Mouse (Mus musculus) liver, embryonic 12.5 days (tissue): ENCODE data around the gene Ctsc. TPM values are rescaled to one million over a fixed set of nuclear protein-coding genes. Genes with fewer than 3 reads are reported as not detected.
"Not testable (repeated sequence)": the region's sequence is repeated elsewhere in the genome, so short reads cannot be mapped to it uniquely, and the experiment has no call there.

Source experiments
- ATAC-seq: fragments of 200-750 bp; cut with Nextera tagmentation; 2 replicates; pipeline ENCODE4 v1.8.0; 2017; ENCODE audit warnings: moderate number of reproducible peaks, mild to moderate bottlenecking, moderate library complexity
- H3K27ac ChIP-seq: fragments of 300-500 bp; sonication (generic); 2 replicates; pipeline ENCODE4 v1.5.1; 2016; ENCODE audit warnings: mild to moderate bottlenecking
- H3K27me3 ChIP-seq: fragments of 300-500 bp; sonication (generic); replicated peaks from 2 replicates; pipeline ENCODE4 v1.6.1; 2016; ENCODE audit warnings: mild to moderate bottlenecking, moderate library complexity
- H3K36me3 ChIP-seq: fragments of 300-500 bp; sonication (generic); 2 replicates; pipeline ENCODE4 v1.6.1; 2016; ENCODE audit warnings: mild to moderate bottlenecking, moderate library complexity
- H3K4me1 ChIP-seq: fragments of 300-500 bp; sonication (generic); 2 replicates; pipeline ENCODE4 v1.6.1; 2016
- H3K4me2 ChIP-seq: fragments of 300-500 bp; sonication (generic); 2 replicates; pipeline ENCODE4 v1.6.1; 2016; ENCODE audit warnings: mild to moderate bottlenecking, moderate library complexity
- H3K4me3 ChIP-seq: fragments of 300-500 bp; sonication (generic); 2 replicates; pipeline ENCODE4 v1.5.1; 2016; ENCODE audit warnings: mild to moderate bottlenecking, moderate library complexity
- H3K9ac ChIP-seq: fragments of 300-500 bp; sonication (generic); 2 replicates; pipeline ENCODE4 v1.6.1; 2016; ENCODE audit warnings: mild to moderate bottlenecking, moderate library complexity
- H3K9me3 ChIP-seq: fragments of 300-500 bp; sonication (generic); replicated peaks from 2 replicates; pipeline ENCODE4 v1.6.1; 2016; ENCODE audit warnings: mild to moderate bottlenecking, moderate library complexity
- WGBS: fragments of 180-500 bp; shearing (Covaris S2); methylation state at CpG from one replicate; pipeline ENCODE4 v1.1.7; 2016; ENCODE audit not compliant: insufficient replicate concordance; 5-methylcytosine and 5-hydroxymethylcytosine counted together
- polyA plus RNA-seq: library from polyadenylated mRNA; unstranded; fragments of >200 nt; fragmentation: Nextera tagmentation; extraction: Ambion mirVana; gene quantifications from 2 replicates; pipeline ENCODE4 v1.2.1, GENCODE M21; 2016

The Ctsc gene
- polyA plus RNA-seq, result 40.9 and 42.3 TPM in 2 replicates

DNA sequence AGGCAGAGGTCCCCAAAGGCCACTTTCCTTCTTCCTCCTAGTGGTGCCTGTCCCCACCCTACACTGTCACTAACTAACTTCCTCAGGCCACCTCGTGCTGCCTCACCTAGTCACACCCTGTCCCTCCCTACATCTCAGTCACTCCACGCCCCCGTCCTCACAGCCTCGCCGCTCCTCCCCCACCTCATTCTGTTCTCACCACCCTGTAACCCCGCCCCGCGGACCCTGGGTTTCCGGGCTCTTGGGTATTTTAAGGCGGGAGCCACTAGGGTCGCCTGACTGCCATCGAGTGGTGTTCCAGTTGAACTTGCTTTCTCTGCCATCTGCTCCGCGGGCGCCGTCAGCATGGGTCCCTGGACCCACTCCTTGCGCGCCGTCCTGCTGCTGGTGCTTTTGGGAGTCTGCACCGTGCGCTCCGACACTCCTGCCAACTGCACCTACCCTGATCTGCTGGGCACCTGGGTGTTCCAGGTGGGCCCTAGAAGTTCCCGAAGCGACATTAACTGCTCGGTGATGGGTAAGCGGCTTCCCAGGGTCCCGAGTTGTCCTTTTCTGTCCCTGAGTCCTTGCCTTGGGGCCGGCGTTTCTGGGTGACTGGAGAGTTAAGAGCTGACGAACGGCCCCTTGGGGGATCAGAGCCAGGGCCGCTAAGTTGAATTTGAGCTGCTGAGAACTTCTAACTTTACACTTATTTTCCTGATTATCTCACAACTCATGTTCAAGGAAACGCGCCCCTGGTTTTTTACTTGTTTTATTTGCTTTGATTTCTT is at the start of gene Ctsc:
Gene Ctsc (plus strand): TSS at position 228 of the 770 bp plus-strand sequence.
- no peaks in the 10 kb centered on the region for H3K36me3 ChIP-seq
- H3K9ac ChIP-seq, result peak within 1 kb of the TSS; percentile 68
- 2% methylated on average over 34 of the region's 34 CpGs for WGBS
- no peaks in the 10 kb centered on the region for H3K9me3 ChIP-seq
- peaks cover 23% of the 10 kb centered on the region for H3K4me1 ChIP-seq
- peak within 1 kb of the TSS; percentile 58 for H3K27ac ChIP-seq
- peak; percentile 97 for ATAC-seq
- peak within 1 kb of the TSS; percentile 86 for H3K4me2 ChIP-seq
- H3K27me3 ChIP-seq, result no peaks in the 10 kb centered on the region
- peak within 1 kb of the TSS; percentile 61 for H3K4me3 ChIP-seq

- Histone ChIP-seq H3K9me3 (no peaks in the 10 kb centered on the region), H3K4me3 (no peak overlapping the region), H3K4me1 (no peaks in the 10 kb centered on the region), H3K27me3 (no peaks in the 10 kb centered on the region), H3K9ac (no peak overlapping the region), H3K27ac (no peak overlapping the region), H3K36me3 (no peaks in the 10 kb centered on the region), H3K4me2 (no peak overlapping the region)
- 34% methylated on average over 2 of the region's 2 CpGs for WGBS
- ATAC-seq, result no peak
Observed at GRCm38 (mm10) chr7:88229051-88229450, 48.8 kb upstream of the Ctsc start.

GRCm38 (mm10) chr7:88230121-88230520 is 47.8 kb upstream of the Ctsc start:
- Histone ChIP-seq H3K27me3 (no peaks in the 10 kb centered on the region), H3K4me2 (no peak overlapping the region), H3K4me3 (no peak overlapping the region), H3K4me1 (no peaks in the 10 kb centered on the region), H3K9me3 (no peaks in the 10 kb centered on the region), H3K36me3 (no peaks in the 10 kb centered on the region), H3K27ac (no peak overlapping the region), H3K9ac (no peak overlapping the region)
- no peak for ATAC-seq
- 75% methylated on average over 4 of the region's 4 CpGs for WGBS

DNA sequence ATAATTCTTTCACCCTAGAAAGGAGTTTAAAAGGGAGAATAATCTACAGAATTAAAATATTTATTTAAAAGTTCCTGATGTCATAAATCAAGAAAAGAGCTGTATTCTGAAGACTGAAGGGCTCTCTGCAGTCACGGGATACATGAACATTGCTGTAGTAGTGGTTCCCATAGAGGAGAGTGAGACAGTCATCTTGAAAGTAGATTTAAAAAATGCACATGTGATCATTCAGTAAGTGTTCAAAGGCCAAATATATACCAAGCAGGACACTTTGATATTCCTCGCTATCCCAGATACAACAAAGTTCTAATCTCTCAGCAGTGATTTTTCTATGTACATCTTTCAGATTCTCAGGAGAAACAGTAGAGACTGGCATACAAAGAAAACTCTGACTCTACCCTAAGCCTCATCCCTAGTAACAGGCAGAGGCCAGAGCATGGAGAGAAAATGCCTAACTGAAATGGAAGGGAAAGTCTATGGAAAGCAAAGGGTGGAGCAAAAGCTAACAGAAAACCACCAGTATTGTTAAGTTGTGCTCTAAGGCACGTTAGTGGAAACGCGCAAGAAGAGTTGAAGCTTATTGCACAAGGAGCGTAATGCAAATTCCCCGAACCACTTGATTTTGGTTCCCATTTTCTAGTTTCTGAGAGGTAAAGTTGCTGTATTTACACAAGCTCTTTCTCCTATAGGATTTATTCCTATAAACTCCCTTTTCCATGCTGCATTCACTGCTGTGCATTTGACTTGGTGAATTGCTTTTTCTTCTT is 46.9 kb upstream of the Ctsc start:
- no peaks in the 10 kb centered on the region for H3K36me3 ChIP-seq
- 71% methylated on average over 7 of the region's 7 CpGs for WGBS

DNA sequence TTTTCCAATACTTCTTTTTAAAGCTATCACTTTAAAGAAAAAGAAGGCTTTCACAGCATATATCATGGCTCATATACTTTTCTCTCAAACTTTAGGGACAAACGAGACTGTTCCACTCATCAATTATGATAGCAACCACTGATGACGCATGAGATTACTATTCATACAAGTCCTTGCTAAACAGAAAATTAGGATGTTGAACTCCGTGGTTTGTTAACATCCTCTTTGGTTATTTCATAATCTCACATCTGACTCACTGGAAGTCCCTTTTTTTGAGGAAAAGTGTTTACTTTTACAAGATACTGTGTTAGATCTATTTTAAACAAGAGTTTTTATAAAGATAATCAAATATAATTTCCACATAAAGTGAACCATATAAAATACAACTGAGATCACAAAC is 34.8 kb upstream of the Ctsc start:
- Histone ChIP-seq H3K27ac (no peak overlapping the region), H3K9me3 (no peaks in the 10 kb centered on the region), H3K9ac (no peak overlapping the region), H3K36me3 (no peaks in the 10 kb centered on the region), H3K4me1 (no peaks in the 10 kb centered on the region), H3K4me3 (no peak overlapping the region), H3K27me3 (no peaks in the 10 kb centered on the region), H3K4me2 (no peak overlapping the region)
- no peak for ATAC-seq
- WGBS, result 39% methylated on average over 3 of the region's 3 CpGs

More for the DNA sequence above, 46.9 kb upstream of the Ctsc start:
- H3K4me3 ChIP-seq, result no peak overlapping the region
- no peaks in the 10 kb centered on the region for H3K27me3 ChIP-seq
- H3K4me1 ChIP-seq, result no peaks in the 10 kb centered on the region
- no peak for ATAC-seq
- H3K4me2 ChIP-seq, result no peak overlapping the region
- no peak overlapping the region for H3K27ac ChIP-seq
- no peaks in the 10 kb centered on the region for H3K9me3 ChIP-seq
- no peak overlapping the region for H3K9ac ChIP-seq

DNA sequence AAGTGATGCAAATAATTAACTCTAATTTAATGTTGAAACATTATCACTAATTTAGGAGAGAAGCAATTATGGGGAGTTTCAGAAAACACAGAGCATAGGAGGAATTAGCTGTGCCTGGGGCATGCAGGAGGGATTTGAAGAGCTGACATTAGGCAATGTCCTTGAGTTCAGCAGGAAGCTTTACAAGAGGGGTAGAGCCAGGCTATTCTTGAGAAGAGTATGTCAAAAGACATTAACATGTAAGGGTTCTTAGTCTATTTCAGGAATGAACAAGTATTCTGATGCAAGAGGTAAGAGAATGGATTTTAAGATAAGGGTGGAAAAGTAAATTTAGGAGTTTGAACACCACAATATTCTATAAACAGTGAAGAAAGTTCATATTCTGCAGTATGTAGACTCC is 33.4 kb upstream of the Ctsc start:
- ATAC-seq, result no peak
- no peak overlapping the region for H3K9ac ChIP-seq
- H3K4me1 ChIP-seq, result no peaks in the 10 kb centered on the region
- no peak overlapping the region for H3K4me2 ChIP-seq
- H3K36me3 ChIP-seq, result no peaks in the 10 kb centered on the region
- no peaks in the 10 kb centered on the region for H3K27me3 ChIP-seq
- no peak overlapping the region for H3K27ac ChIP-seq
- H3K4me3 ChIP-seq, result no peak overlapping the region
- no peaks in the 10 kb centered on the region for H3K9me3 ChIP-seq

- H3K27ac ChIP-seq, H3K9ac ChIP-seq, ATAC-seq, H3K4me3 ChIP-seq, H3K9me3 ChIP-seq, H3K36me3 ChIP-seq, H3K4me2 ChIP-seq, H3K4me1 ChIP-seq, H3K27me3 ChIP-seq: not testable (repeated sequence)
- 27% methylated on average over 2 of the region's 2 CpGs for WGBS
Observed at GRCm38 (mm10) chr7:88250380-88250779, 27.5 kb upstream of the Ctsc start.

GRCm38 (mm10) chr7:88251535-88251934 is 26.4 kb upstream of the Ctsc start:
- WGBS, result 19% methylated on average over 1 of the region's 1 CpGs
- H3K4me3 ChIP-seq, result no peak overlapping the region
- H3K4me1 ChIP-seq, result no peaks in the 10 kb centered on the region
- no peak for ATAC-seq
- H3K27me3 ChIP-seq, result no peaks in the 10 kb centered on the region
- no peaks in the 10 kb centered on the region for H3K36me3 ChIP-seq
- H3K9ac ChIP-seq, result no peak overlapping the region
- H3K9me3 ChIP-seq, result no peaks in the 10 kb centered on the region
- no peak overlapping the region for H3K27ac ChIP-seq
- H3K4me2 ChIP-seq, result no peak overlapping the region

GRCm38 (mm10) chr7:88252129-88252528 is 25.8 kb upstream of the Ctsc start:
- ATAC-seq, result no peak
- Histone ChIP-seq H3K4me2 (no peak overlapping the region), H3K27ac (no peak overlapping the region), H3K36me3 (no peaks in the 10 kb centered on the region), H3K4me3 (no peak overlapping the region), H3K27me3 (no peaks in the 10 kb centered on the region), H3K4me1 (no peaks in the 10 kb centered on the region), H3K9ac (no peak overlapping the region), H3K9me3 (no peaks in the 10 kb centered on the region)

GRCm38 (mm10) chr7:88254884-88255283 is 23.0 kb upstream of the Ctsc start:
- Histone ChIP-seq H3K9me3 (no peaks in the 10 kb centered on the region), H3K27ac (no peak overlapping the region), H3K4me3 (no peak overlapping the region), H3K27me3 (no peaks in the 10 kb centered on the region), H3K36me3 (no peaks in the 10 kb centered on the region), H3K4me1 (no peaks in the 10 kb centered on the region), H3K4me2 (no peak overlapping the region), H3K9ac (no peak overlapping the region)
- no peak for ATAC-seq

GRCm38 (mm10) chr7:88259155-88259925 is 18.5 kb upstream of the Ctsc start:
- 61% methylated on average over 7 of the region's 7 CpGs for WGBS
- no peaks in the 10 kb centered on the region for H3K27me3 ChIP-seq

GRCm38 (mm10) chr7:88261799-88262198 is 16.1 kb upstream of the Ctsc start:
- no peaks in the 10 kb centered on the region for H3K36me3 ChIP-seq
- no peak overlapping the region for H3K4me3 ChIP-seq
- 61% methylated on average over 4 of the region's 4 CpGs for WGBS
- H3K9ac ChIP-seq, result no peak overlapping the region
- H3K27ac ChIP-seq, result no peak overlapping the region
- H3K4me2 ChIP-seq, result no peak overlapping the region
- no peaks in the 10 kb centered on the region for H3K4me1 ChIP-seq
- no peaks in the 10 kb centered on the region for H3K27me3 ChIP-seq
- no peak for ATAC-seq
- H3K9me3 ChIP-seq, result no peaks in the 10 kb centered on the region

More at GRCm38 (mm10) chr7:88259155-88259925, 18.5 kb upstream of the Ctsc start:
- Histone ChIP-seq H3K4me3 (no peak overlapping the region), H3K9me3 (no peaks in the 10 kb centered on the region), H3K4me2 (no peak overlapping the region), H3K27ac (no peak overlapping the region), H3K4me1 (no peaks in the 10 kb centered on the region), H3K9ac (no peak overlapping the region), H3K36me3 (no peaks in the 10 kb centered on the region)
- no peak for ATAC-seq
